Mouse (Mus musculus): ENCODE data around the gene Mars.

DNA sequence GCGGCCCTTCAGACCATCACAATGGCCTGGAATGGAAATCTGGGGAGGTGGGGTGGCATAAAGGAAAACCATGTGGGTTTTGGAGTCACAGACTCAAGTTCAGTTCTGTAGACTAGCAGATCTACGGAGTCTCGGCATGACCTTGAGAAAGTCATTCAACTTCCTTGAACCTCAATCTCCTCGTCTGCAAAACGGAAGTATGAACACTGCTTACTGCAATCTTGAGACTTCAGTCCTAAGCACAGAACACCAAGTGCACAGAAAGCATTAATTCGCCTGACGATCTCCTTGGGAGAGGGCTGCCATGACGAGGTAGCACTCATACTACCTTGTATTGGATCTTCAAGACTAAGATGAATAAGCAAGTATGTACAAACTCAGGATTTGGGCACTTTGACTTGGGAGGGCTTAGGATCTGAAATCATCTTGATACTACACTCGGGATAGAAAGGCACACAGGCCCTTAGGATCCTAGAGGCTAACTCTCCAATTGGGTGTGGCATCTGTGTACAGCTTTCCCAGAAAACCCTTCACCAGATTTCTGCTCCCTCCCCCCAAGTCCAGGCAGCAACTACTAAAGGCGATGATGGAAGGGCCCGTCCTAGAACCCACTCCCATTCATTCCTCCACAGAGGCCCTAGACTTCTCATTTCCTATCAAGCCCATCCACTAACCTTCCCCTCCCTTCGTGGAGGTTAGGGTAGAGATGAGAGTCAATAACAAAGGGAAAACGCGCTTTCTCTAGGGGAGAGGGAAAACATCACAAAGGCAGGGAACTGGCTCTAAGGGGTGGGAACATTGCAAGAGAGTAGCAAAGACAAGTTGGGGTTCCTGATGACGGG is 49.7 kb downstream of the Mars start:
- TF ChIP-seq POLR2A (IDR thresholded peaks at IDR 0.05; ENCODE audit: control insufficient read depth, low read depth, low read length) (no peak), CTCF (IDR thresholded peaks at IDR 0.05; ENCODE audit: control insufficient read depth, insufficient read depth, insufficient replicate concordance, low read depth, low read length) (no peak)

Data from testis, adult 2 months (tissue).